Mouse (Mus musculus) liver, adult 2 months (tissue): ENCODE data around the gene Tox2. TPM values are rescaled to one million over a fixed set of nuclear protein-coding genes. Genes with fewer than 3 reads are reported as not detected.
A peak's percentile ranks its signal among the peaks of the same experiment; 100 is the strongest.

Experiments
- DNase-seq: peaks from one replicate; pipeline ENCODE4 v3.0.0-alpha.2; 2011; ENCODE audit warnings: low read depth, low spot score; ENCODE audit errors: extremely low read depth
- H3K27ac ChIP-seq: fragments of 200-500 bp; replicated peaks from 2 replicates; pipeline ENCODE4 v1.5.1; 2012; ENCODE audit warnings: low read depth, mild to moderate bottlenecking, control low read depth, inconsistent platforms, low read length; ENCODE audit not compliant: insufficient read depth
- H3K27me3 ChIP-seq: fragments of 200-500 bp; 2 replicates; pipeline ENCODE4 v1.6.1; 2012; ENCODE audit warnings: mild to moderate bottlenecking, moderate library complexity, low read length, inconsistent platforms; ENCODE audit not compliant: control insufficient read depth, insufficient read depth
- H3K36me3 ChIP-seq: fragments of 200-500 bp; 2 replicates; pipeline ENCODE4 v1.6.1; 2012; ENCODE audit warnings: low read length, inconsistent platforms; ENCODE audit not compliant: control insufficient read depth, insufficient read depth
- H3K4me1 ChIP-seq: fragments of 200-500 bp; 2 replicates; pipeline ENCODE4 v1.6.1; 2011; ENCODE audit warnings: low read length; ENCODE audit not compliant: control insufficient read depth, insufficient read depth
- H3K4me3 ChIP-seq: fragments of 200-500 bp; 2 replicates; pipeline ENCODE4 v1.5.1; 2011; ENCODE audit warnings: low read depth, mild to moderate bottlenecking, control low read depth, low read length, moderate library complexity; ENCODE audit not compliant: insufficient read depth
- H3K79me2 ChIP-seq: fragments of 200-500 bp; 2 replicates; pipeline ENCODE4 v1.6.1; 2012; ENCODE audit warnings: inconsistent platforms, mild to moderate bottlenecking, low read length, moderate library complexity; ENCODE audit not compliant: control insufficient read depth, insufficient read depth
- H3K9ac ChIP-seq: fragments of 200-500 bp; 2 replicates; pipeline ENCODE4 v1.6.1; 2012; ENCODE audit warnings: low read depth, mild to moderate bottlenecking, control low read depth, inconsistent platforms, low read length
- CTCF ChIP-seq: fragments of 200-500 bp; IDR thresholded peaks from 2 replicates; pipeline ENCODE4 v1.5.1; 2011; ENCODE audit warnings: low read depth, low read length, control low read depth
- POLR2A ChIP-seq: fragments of 200-500 bp; IDR thresholded peaks from 2 replicates; pipeline ENCODE4 v1.6.1; 2011; ENCODE audit warnings: low read length, control low read depth; ENCODE audit not compliant: insufficient read depth; ENCODE audit errors: extremely low read depth
- WGBS: fragments of 180-500 bp; shearing (Covaris S2); methylation state at CpG from one replicate; pipeline ENCODE4 v1.1.7; 2018; 5-methylcytosine and 5-hydroxymethylcytosine counted together
- polyA plus RNA-seq: library from polyadenylated mRNA; depleted of rRNA; stranded (reverse); fragments of >200 nt; gene quantifications from 2 replicates; pipeline ENCODE4 v1.2.3, GENCODE M21; 2012
- total RNA-seq: library from RNA; depleted of rRNA; stranded (reverse); fragments of >200 nt; gene quantifications from 2 replicates; pipeline ENCODE4 v1.2.3, GENCODE M21; 2014

Tox2 gene
- total and polyA plus RNA-seq, 2 experiments, result 0.09 to 0.27 TPM

- 86% methylated on average over 4 of the region's 4 CpGs for WGBS
- H3K36me3 ChIP-seq, result no peaks in the 10 kb centered on the region
- no peak overlapping the region for H3K9ac ChIP-seq
Measured at GRCm38 (mm10) chr2:163262055-163262420, 59.1 kb downstream of the Tox2 start.

GRCm38 (mm10) chr2:163267097-163267496, 64.2 kb downstream of the Tox2 start:
- Histone ChIP-seq H3K27me3 (no peaks in the 10 kb centered on the region), H3K4me3 (no peak overlapping the region), H3K79me2 (no peaks in the 10 kb centered on the region), H3K4me1 (no peaks in the 10 kb centered on the region), H3K36me3 (no peaks in the 10 kb centered on the region), H3K27ac (no peak overlapping the region), H3K9ac (no peak overlapping the region)
- DNase-seq, result no peak
- TF ChIP-seq POLR2A, result no peak

More at GRCm38 (mm10) chr2:163262055-163262420, 59.1 kb downstream of the Tox2 start:
- no peak for DNase-seq
- H3K4me1 ChIP-seq, result no peaks in the 10 kb centered on the region
- no peak overlapping the region for H3K27ac ChIP-seq
- no peaks in the 10 kb centered on the region for H3K79me2 ChIP-seq
- TF ChIP-seq POLR2A (no peak), CTCF (no peak)
- H3K27me3 ChIP-seq, result no peaks in the 10 kb centered on the region
- no peak overlapping the region for H3K4me3 ChIP-seq

- H3K79me2 ChIP-seq, result no peaks in the 10 kb centered on the region
- H3K27me3 ChIP-seq, result no peaks in the 10 kb centered on the region
- no peaks in the 10 kb centered on the region for H3K4me1 ChIP-seq
- WGBS, result 74% methylated on average over 8 of the region's 8 CpGs
- no peaks in the 10 kb centered on the region for H3K36me3 ChIP-seq
- no peak for DNase-seq
- TF ChIP-seq POLR2A (no peak), CTCF (no peak)
- no peak overlapping the region for H3K27ac ChIP-seq
- H3K9ac ChIP-seq, result no peak overlapping the region
- H3K4me3 ChIP-seq, result no peak overlapping the region
Measured at GRCm38 (mm10) chr2:163271581-163272492, 68.9 kb downstream of the Tox2 start.

GRCm38 (mm10) chr2:163273815-163274214, 70.9 kb downstream of the Tox2 start:
- no peaks in the 10 kb centered on the region for H3K36me3 ChIP-seq
- no peak overlapping the region for H3K4me3 ChIP-seq
- H3K4me1 ChIP-seq, result no peaks in the 10 kb centered on the region
- no peak overlapping the region for H3K27ac ChIP-seq
- no peak for DNase-seq
- no peaks in the 10 kb centered on the region for H3K79me2 ChIP-seq
- no peaks in the 10 kb centered on the region for H3K27me3 ChIP-seq
- TF ChIP-seq CTCF, result peak; percentile 60
- no peak for TF ChIP-seq POLR2A
- WGBS, result 80% methylated on average over 8 of the region's 8 CpGs
- H3K9ac ChIP-seq, result no peak overlapping the region

- WGBS, result 93% methylated on average over 14 of the region's 14 CpGs
- Histone ChIP-seq H3K36me3 (no peaks in the 10 kb centered on the region), H3K79me2 (no peaks in the 10 kb centered on the region), H3K27me3 (no peaks in the 10 kb centered on the region), H3K9ac (no peak overlapping the region), H3K4me3 (no peak overlapping the region), H3K27ac (no peak overlapping the region), H3K4me1 (no peaks in the 10 kb centered on the region)
- no peak for TF ChIP-seq CTCF
- no peak for TF ChIP-seq POLR2A
- DNase-seq, result no peak
Measured at GRCm38 (mm10) chr2:163275986-163276385, 73.1 kb downstream of the Tox2 start.

GRCm38 (mm10) chr2:163277979-163278378, 75.1 kb downstream of the Tox2 start:
- H3K4me1 ChIP-seq, result no peaks in the 10 kb centered on the region
- H3K27ac ChIP-seq, result no peak overlapping the region
- TF ChIP-seq POLR2A (no peak), CTCF (no peak)
- H3K4me3 ChIP-seq, result no peak overlapping the region
- H3K79me2 ChIP-seq, result no peaks in the 10 kb centered on the region
- DNase-seq, result no peak
- H3K27me3 ChIP-seq, result no peaks in the 10 kb centered on the region
- H3K9ac ChIP-seq, result no peak overlapping the region
- H3K36me3 ChIP-seq, result no peaks in the 10 kb centered on the region
- 53% methylated on average over 9 of the region's 9 CpGs for WGBS
